Mouse (Mus musculus): ENCODE data around the gene Zbtb4. TPM values are rescaled to one million over a fixed set of nuclear protein-coding genes. Genes with fewer than 3 reads are reported as not detected.

The Zbtb4 gene
- polyA plus RNA-seq, 1 experiment = 3.6 TPM

DNA sequence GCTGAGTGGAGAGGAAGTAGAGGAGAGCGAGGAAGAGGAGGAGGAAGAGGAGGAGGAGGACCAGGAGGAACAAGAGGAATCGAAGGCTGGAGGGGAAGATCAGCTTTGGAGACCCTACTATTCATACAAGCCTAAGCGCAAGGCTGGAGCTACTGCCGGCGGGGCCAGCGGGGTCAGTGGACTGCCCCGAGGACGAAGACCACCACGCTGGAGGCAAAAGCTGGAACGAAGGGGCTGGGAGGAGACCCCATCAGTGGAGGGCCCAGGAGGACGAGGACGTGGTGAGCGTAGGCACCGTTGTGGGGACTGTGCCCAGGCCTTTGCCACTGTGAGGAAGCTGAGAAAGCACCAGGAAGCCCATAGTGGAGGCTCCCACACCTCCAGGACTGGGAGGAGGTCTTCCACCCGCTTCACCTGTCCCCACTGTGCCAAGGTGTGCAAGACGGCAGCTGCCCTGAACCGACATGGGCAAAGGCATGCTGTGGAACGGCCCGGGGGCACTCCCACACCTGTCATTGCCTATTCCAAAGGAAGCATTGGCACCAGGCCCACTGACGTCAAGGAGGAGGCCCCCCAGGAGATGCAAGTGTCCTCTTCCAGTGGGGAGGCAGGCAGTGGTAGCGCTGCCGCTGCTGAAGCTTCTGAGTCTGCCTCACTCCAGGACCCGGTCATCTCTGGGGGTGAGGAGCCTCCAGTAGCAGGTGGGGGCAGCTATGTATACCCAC, 12.7 kb downstream of the Zbtb4 start:
- H3K9me3 ChIP-seq (replicated peaks; ENCODE audit: control insufficient read depth, insufficient read depth, low read length, poor library complexity, severe bottlenecking) = no peaks in the 10 kb centered on the region
- no peak overlapping the region for H3K27ac ChIP-seq (ENCODE audit: insufficient read depth, low read length)
- no peaks in the 10 kb centered on the region for H3K36me3 ChIP-seq (ENCODE audit: control insufficient read depth, insufficient read depth, low read length, poor library complexity, severe bottlenecking)
- H3K4me1 ChIP-seq (ENCODE audit: control insufficient read depth, insufficient read depth, low read length) = peaks cover 6% of the 10 kb centered on the region
- H3K9ac ChIP-seq (ENCODE audit: low read depth, poor library complexity, severe bottlenecking) = no peak overlapping the region
- no peaks in the 10 kb centered on the region for H3K27me3 ChIP-seq (ENCODE audit: control insufficient read depth, insufficient read depth, low read length, poor library complexity, severe bottlenecking)
- no peak for TF ChIP-seq EP300 (IDR thresholded peaks at IDR 0.05; ENCODE audit: insufficient read depth, low read depth, low read length)
- no peak for TF ChIP-seq CTCF (IDR thresholded peaks at IDR 0.05; ENCODE audit: low read depth, low read length)
- TF ChIP-seq POLR2A (IDR thresholded peaks at IDR 0.05; ENCODE audit: insufficient read depth, low read length) = no peak
- H3K4me3 ChIP-seq (ENCODE audit: low read depth, low read length) = no peak overlapping the region

DNA sequence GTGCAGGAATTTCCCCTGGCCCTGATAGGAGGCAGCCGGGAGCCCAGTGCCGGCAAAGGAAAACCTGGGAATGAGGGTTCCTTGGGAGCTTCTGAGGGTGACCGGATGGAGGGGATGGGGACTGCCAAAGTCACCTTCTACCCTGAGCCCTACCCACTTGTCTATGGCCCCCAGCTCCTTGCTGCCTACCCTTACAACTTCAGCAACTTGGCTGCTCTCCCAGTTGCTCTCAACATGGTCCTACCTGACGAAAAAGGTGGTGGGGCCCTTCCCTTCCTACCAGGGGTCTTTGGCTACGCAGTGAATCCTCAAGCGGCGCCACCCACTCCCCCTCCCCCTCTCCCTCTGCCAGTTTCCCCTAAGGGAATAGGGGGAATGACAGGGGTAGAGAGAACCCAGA, 13.3 kb downstream of the Zbtb4 start:
- Histone ChIP-seq H3K4me3 (ENCODE audit: low read depth, low read length) (no peak overlapping the region), H3K9me3 (replicated peaks; ENCODE audit: control insufficient read depth, insufficient read depth, low read length, poor library complexity, severe bottlenecking) (no peaks in the 10 kb centered on the region), H3K27ac (ENCODE audit: insufficient read depth, low read length) (no peak overlapping the region), H3K27me3 (ENCODE audit: control insufficient read depth, insufficient read depth, low read length, poor library complexity, severe bottlenecking) (no peaks in the 10 kb centered on the region), H3K36me3 (ENCODE audit: control insufficient read depth, insufficient read depth, low read length, poor library complexity, severe bottlenecking) (no peaks in the 10 kb centered on the region), H3K4me1 (ENCODE audit: control insufficient read depth, insufficient read depth, low read length) (peaks cover 6% of the 10 kb centered on the region), H3K9ac (ENCODE audit: low read depth, poor library complexity, severe bottlenecking) (no peak overlapping the region)
- no peak for TF ChIP-seq EP300 (IDR thresholded peaks at IDR 0.05; ENCODE audit: insufficient read depth, low read depth, low read length)
- no peak for TF ChIP-seq POLR2A (IDR thresholded peaks at IDR 0.05; ENCODE audit: insufficient read depth, low read length)
- no peak for TF ChIP-seq CTCF (IDR thresholded peaks at IDR 0.05; ENCODE audit: low read depth, low read length)

DNA sequence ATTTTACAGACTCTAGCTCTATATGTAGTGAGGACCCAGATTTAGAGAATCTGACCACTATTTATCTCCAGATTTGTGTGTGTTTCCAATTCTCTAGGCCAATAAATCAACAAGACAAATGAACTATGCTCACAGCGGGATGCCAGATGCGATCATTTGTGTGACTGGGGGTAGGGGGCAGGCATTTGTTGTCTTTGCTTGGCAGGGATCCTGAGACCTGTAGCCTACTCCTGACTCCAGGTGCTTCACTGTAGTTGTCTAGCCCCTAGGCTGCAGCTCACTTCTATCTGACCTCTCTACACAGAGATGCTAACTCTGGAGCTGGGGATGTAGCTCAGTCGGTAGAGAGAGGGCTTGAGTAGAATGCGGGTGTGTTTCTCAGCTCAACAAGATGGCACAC, 16.1 kb downstream of the Zbtb4 start:
- Histone ChIP-seq H3K9me3 (replicated peaks; ENCODE audit: control insufficient read depth, insufficient read depth, low read length, poor library complexity, severe bottlenecking) (no peaks in the 10 kb centered on the region), H3K9ac (ENCODE audit: low read depth, poor library complexity, severe bottlenecking) (no peak overlapping the region), H3K27ac (ENCODE audit: insufficient read depth, low read length) (0 out of 2 replicates have a peak overlapping the region, but pooled peaks have one; percentile 14), H3K4me3 (ENCODE audit: low read depth, low read length) (no peak overlapping the region), H3K27me3 (ENCODE audit: control insufficient read depth, insufficient read depth, low read length, poor library complexity, severe bottlenecking) (no peaks in the 10 kb centered on the region), H3K36me3 (ENCODE audit: control insufficient read depth, insufficient read depth, low read length, poor library complexity, severe bottlenecking) (no peaks in the 10 kb centered on the region), H3K4me1 (ENCODE audit: control insufficient read depth, insufficient read depth, low read length) (no peaks in the 10 kb centered on the region)
- no peak for TF ChIP-seq EP300 (IDR thresholded peaks at IDR 0.05; ENCODE audit: insufficient read depth, low read depth, low read length)
- no peak for TF ChIP-seq CTCF (IDR thresholded peaks at IDR 0.05; ENCODE audit: low read depth, low read length)
- TF ChIP-seq POLR2A (IDR thresholded peaks at IDR 0.05; ENCODE audit: insufficient read depth, low read length) = no peak

DNA sequence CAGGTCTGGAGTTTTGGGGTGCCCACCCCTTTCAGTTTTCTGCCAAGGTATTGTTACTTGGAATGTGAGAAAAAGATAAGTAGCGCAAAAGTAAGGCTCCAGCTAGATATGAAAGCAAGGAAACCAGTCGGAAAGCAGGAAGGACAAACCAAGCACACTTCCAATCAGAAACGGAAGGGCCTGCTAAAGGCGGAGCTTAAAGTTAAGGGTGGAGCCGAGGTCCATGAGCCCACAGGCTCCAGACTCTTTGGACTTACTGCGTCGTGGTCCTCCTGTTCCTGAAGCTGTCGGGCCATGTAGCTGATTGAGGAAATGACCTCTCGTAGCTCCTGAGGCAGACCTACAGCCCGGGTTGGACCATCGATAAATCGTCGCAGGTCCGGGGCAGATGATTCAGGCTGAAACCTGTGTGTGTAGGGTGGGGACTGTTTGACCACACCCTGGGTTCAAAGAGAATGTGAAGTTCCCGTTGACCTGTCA, 19.1 kb downstream of the Zbtb4 start:
- no peaks in the 10 kb centered on the region for H3K9me3 ChIP-seq (replicated peaks; ENCODE audit: control insufficient read depth, insufficient read depth, low read length, poor library complexity, severe bottlenecking)
- H3K27me3 ChIP-seq (ENCODE audit: control insufficient read depth, insufficient read depth, low read length, poor library complexity, severe bottlenecking) = no peaks in the 10 kb centered on the region
- TF ChIP-seq POLR2A (IDR thresholded peaks at IDR 0.05; ENCODE audit: insufficient read depth, low read length) = peak; percentile 51
- peak; percentile 85; the same call in 1 of the 2 replicates for TF ChIP-seq EP300 (IDR thresholded peaks at IDR 0.05; ENCODE audit: insufficient read depth, low read depth, low read length)
- no peak for TF ChIP-seq CTCF (IDR thresholded peaks at IDR 0.05; ENCODE audit: low read depth, low read length)
- no peaks in the 10 kb centered on the region for H3K4me1 ChIP-seq (ENCODE audit: control insufficient read depth, insufficient read depth, low read length)
- H3K9ac ChIP-seq (ENCODE audit: low read depth, poor library complexity, severe bottlenecking) = peak overlapping the region; percentile 54
- peak overlapping the region; percentile 57 for H3K4me3 ChIP-seq (ENCODE audit: low read depth, low read length)
- no peaks in the 10 kb centered on the region for H3K36me3 ChIP-seq (ENCODE audit: control insufficient read depth, insufficient read depth, low read length, poor library complexity, severe bottlenecking)
- H3K27ac ChIP-seq (ENCODE audit: insufficient read depth, low read length) = peak overlapping the region; percentile 62

DNA sequence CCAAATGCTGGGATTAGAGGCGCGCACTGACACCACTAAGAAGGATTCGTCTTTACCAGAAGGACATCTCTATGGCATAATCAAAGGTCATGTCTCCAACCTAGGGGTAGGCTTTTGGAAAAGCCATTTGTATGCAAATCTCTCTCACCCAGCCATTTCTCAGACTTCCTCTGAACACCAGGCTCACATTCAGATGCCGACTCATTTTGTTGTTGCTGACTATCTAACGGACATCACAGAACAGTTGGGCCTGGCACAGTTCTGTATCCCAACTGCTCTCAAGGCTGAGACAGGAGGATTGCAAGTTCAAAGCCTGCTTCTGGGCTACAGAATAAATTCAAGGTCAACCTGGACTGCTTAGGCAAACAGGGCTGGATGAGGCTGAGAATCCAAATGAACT, 21.6 kb downstream of the Zbtb4 start:
- H3K9me3 ChIP-seq (replicated peaks; ENCODE audit: control insufficient read depth, insufficient read depth, low read length, poor library complexity, severe bottlenecking) = no peaks in the 10 kb centered on the region
- TF ChIP-seq EP300 (IDR thresholded peaks at IDR 0.05; ENCODE audit: insufficient read depth, low read depth, low read length) = no peak
- no peak for TF ChIP-seq POLR2A (IDR thresholded peaks at IDR 0.05; ENCODE audit: insufficient read depth, low read length)
- TF ChIP-seq CTCF (IDR thresholded peaks at IDR 0.05; ENCODE audit: low read depth, low read length) = no peak
- H3K27me3 ChIP-seq (ENCODE audit: control insufficient read depth, insufficient read depth, low read length, poor library complexity, severe bottlenecking) = no peaks in the 10 kb centered on the region

DNA sequence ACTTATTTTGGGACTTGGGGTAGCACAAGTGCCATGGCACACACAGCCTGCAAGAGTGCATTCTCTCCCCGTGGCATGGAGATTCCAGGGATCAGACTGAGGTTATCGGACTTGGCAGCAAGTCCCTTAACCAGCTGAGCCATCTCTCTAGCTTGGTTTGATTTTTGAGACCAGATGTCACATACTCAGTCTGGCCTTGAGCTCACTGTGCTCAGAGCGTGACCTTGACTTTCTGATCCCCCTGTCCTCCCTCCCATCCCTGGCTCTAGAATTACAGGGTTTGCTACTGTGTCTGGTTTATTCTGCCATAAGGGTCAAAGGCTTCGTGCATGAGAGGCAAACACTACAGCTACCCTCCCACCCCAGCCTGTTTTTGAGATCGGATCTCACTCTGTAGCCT, 23.7 kb downstream of the Zbtb4 start:
- no peak overlapping the region for H3K27ac ChIP-seq (ENCODE audit: insufficient read depth, low read length)
- TF ChIP-seq POLR2A (IDR thresholded peaks at IDR 0.05; ENCODE audit: insufficient read depth, low read length) (no peak), CTCF (IDR thresholded peaks at IDR 0.05; ENCODE audit: low read depth, low read length) (no peak), EP300 (IDR thresholded peaks at IDR 0.05; ENCODE audit: insufficient read depth, low read depth, low read length) (no peak)
- H3K36me3 ChIP-seq (ENCODE audit: control insufficient read depth, insufficient read depth, low read length, poor library complexity, severe bottlenecking) = no peaks in the 10 kb centered on the region
- no peak overlapping the region for H3K9ac ChIP-seq (ENCODE audit: low read depth, poor library complexity, severe bottlenecking)
- H3K27me3 ChIP-seq (ENCODE audit: control insufficient read depth, insufficient read depth, low read length, poor library complexity, severe bottlenecking) = no peaks in the 10 kb centered on the region
- no peaks in the 10 kb centered on the region for H3K4me1 ChIP-seq (ENCODE audit: control insufficient read depth, insufficient read depth, low read length)
- H3K9me3 ChIP-seq (replicated peaks; ENCODE audit: control insufficient read depth, insufficient read depth, low read length, poor library complexity, severe bottlenecking) = no peaks in the 10 kb centered on the region
- H3K4me3 ChIP-seq (ENCODE audit: low read depth, low read length) = no peak overlapping the region

More for the DNA sequence above, 21.6 kb downstream of the Zbtb4 start:
- Histone ChIP-seq H3K27ac (ENCODE audit: insufficient read depth, low read length) (peak overlapping the region; percentile 71; the same call in 1 of the 2 replicates), H3K36me3 (ENCODE audit: control insufficient read depth, insufficient read depth, low read length, poor library complexity, severe bottlenecking) (no peaks in the 10 kb centered on the region), H3K4me1 (ENCODE audit: control insufficient read depth, insufficient read depth, low read length) (no peaks in the 10 kb centered on the region), H3K4me3 (ENCODE audit: low read depth, low read length) (no peak overlapping the region), H3K9ac (ENCODE audit: low read depth, poor library complexity, severe bottlenecking) (no peak overlapping the region)

Measured in ES-Bruce4 (cell line).